Mouse (Mus musculus) hindbrain, embryonic 10.5 days (tissue): ENCODE data around the gene Pemt. TPM values are rescaled to one million over a fixed set of nuclear protein-coding genes. Genes with fewer than 3 reads are reported as not detected.

Experiments
- DNase-seq: peaks from one replicate; pipeline ENCODE4 v3.0.0-alpha.2; 2017; ENCODE audit warnings: low spot score
- H3K27ac ChIP-seq: fragments of 300-500 bp; sonication (generic); 2 replicates; pipeline ENCODE4 v1.5.1; 2016; ENCODE audit warnings: mild to moderate bottlenecking, moderate library complexity
- H3K27me3 ChIP-seq: fragments of 300-500 bp; sonication (generic); 2 replicates; pipeline ENCODE4 v1.6.1; 2016; ENCODE audit warnings: mild to moderate bottlenecking; ENCODE audit not compliant: poor library complexity, insufficient read depth, severe bottlenecking
- H3K36me3 ChIP-seq: fragments of 300-500 bp; sonication (generic); 2 replicates; pipeline ENCODE4 v1.6.1; 2016; ENCODE audit warnings: mild to moderate bottlenecking, moderate library complexity
- H3K4me1 ChIP-seq: fragments of 300-500 bp; sonication (generic); replicated peaks from 2 replicates; pipeline ENCODE4 v1.6.1; 2016; ENCODE audit warnings: mild to moderate bottlenecking
- H3K4me3 ChIP-seq: fragments of 300-500 bp; sonication (generic); 2 replicates; pipeline ENCODE4 v1.5.1; 2016; ENCODE audit warnings: mild to moderate bottlenecking, moderate library complexity
- H3K9me3 ChIP-seq: fragments of 300-500 bp; sonication (generic); 2 replicates; pipeline ENCODE4 v1.6.1; 2016; ENCODE audit warnings: mild to moderate bottlenecking, moderate library complexity
- WGBS: fragments of 180-500 bp; shearing (Covaris S2); methylation state at CpG from one replicate; pipeline ENCODE4 v1.1.7; 2016; 5-methylcytosine and 5-hydroxymethylcytosine counted together
- polyA plus RNA-seq: library from polyadenylated mRNA; unstranded; fragments of >200 nt; fragmentation: Nextera tagmentation; extraction: Ambion mirVana; gene quantifications from 2 replicates; pipeline ENCODE4 v1.2.1, GENCODE M21; 2016

Gene Pemt
- polyA plus RNA-seq, 1 experiment from 2014 or later: 9.2 TPM

- Histone ChIP-seq H3K4me1 (peaks cover 8% of the 10 kb centered on the region), H3K27me3 (no peaks in the 10 kb centered on the region), H3K4me3 (no peak overlapping the region), H3K9me3 (no peaks in the 10 kb centered on the region), H3K27ac (no peak overlapping the region), H3K36me3 (no peaks in the 10 kb centered on the region)
- DNase-seq: no peak
Observed at GRCm38 (mm10) chr11:60042277-60042676, 4.0 kb downstream of the Pemt start.

DNA sequence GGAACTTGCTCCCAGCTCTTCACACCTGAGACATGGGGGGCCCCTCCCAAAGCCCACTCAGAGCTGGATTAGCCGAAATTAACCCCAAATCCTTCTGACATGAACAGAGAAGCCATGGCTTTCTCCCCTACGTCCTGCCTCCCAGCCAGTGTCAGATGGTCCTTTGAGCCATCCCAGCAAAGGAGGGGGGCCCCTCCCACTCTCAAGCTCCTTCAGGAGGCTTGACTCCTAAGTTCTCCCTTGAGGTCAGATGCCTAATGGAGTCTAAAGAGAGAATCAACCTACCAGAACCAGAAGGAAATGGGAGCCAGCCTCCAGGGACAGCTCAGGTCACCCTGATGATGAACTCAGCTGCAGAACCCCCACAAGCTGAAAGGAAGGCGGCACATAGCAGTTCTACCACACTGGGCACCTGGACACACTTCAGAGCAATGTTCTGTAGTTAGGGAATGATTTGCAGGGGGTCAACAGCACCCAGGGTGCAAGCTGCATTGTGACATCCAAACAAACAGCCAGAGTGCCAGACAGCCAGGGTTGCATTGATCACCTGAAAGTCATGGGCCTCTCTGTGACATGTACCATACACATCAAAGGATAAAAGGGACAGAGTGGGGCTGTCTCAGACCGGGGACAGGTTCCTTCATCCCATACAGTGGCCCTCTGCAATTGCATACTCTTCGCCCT lies 9.6 kb downstream of the Pemt start:
- Histone ChIP-seq H3K27ac (no peak overlapping the region), H3K9me3 (no peaks in the 10 kb centered on the region), H3K4me1 (peaks cover 18% of the 10 kb centered on the region), H3K36me3 (no peaks in the 10 kb centered on the region), H3K4me3 (no peak overlapping the region), H3K27me3 (no peaks in the 10 kb centered on the region)
- 71% methylated on average over 5 of the region's 5 CpGs for WGBS
- no peak for DNase-seq

- 85% methylated on average over 8 of the region's 8 CpGs for WGBS
- Histone ChIP-seq H3K36me3 (no peaks in the 10 kb centered on the region), H3K4me3 (no peak overlapping the region), H3K27ac (no peak overlapping the region), H3K4me1 (peaks cover 28% of the 10 kb centered on the region), H3K27me3 (no peaks in the 10 kb centered on the region), H3K9me3 (no peaks in the 10 kb centered on the region)
- no peak for DNase-seq
Observed at GRCm38 (mm10) chr11:60034911-60035400, 11.3 kb downstream of the Pemt start.

DNA sequence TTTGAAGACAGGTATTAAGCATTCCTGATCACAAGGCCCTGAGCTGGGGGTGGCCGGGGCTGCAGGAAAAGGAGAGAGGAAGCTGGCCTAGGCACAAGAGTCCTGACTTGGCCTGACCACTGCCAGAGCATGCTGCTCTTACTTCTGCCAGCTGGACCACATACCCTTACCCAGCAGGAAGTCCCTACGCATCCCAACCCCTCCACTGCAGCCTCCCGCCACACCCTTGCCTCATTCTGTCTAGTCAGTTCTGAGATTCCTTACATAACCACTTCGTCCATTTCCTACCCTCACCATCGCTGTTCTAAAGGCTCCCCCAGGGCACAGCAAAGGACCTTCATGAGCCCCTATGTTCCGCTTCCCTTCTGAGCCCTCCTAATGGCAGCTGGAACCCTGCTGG lies 12.0 kb downstream of the Pemt start:
- Histone ChIP-seq H3K36me3 (no peaks in the 10 kb centered on the region), H3K4me1 (peaks cover 29% of the 10 kb centered on the region), H3K27me3 (no peaks in the 10 kb centered on the region), H3K27ac (no peak overlapping the region), H3K9me3 (no peaks in the 10 kb centered on the region), H3K4me3 (no peak overlapping the region)
- DNase-seq: no peak
- WGBS: 67% methylated on average over 6 of the region's 6 CpGs

DNA sequence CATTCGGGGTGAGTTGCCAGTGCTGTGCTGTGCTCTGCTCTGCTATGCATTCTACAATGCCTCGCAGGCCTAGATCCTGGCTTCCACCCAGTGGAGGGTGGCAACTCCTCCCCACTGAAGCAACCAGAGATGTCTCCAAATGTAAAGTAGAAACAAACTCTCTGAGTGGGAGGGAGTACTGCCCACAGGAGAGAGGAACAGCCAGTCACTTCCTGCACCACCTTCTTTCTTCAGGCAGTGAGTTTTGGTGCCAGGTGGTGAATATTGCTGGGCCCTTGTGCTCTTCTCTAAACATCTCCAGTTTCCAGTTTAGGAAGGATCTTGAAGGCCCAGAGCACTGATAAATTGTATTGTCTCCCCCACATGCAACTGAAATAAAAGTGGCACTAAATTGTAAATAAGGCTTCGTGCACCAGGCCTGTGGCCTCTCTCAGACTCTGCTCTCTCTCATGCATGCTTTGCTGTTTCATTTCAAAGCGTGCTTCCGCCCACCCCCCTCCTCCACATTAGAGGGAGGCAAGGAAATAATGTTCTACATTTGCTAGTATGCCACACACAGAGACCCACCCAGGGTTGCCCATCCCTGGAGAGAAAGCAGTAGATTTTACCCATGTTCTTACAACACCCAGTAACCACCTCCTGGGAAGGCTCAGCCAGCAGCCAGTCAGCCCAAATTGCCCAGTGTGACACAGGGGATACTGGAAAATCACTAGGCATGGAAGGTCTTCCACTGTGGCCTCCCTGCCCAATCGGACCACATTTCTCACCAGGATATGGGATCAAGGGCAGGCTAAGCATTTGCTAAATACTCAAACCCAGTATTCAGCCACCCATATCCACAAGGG lies 13.5 kb downstream of the Pemt start:
- no peak overlapping the region for H3K4me3 ChIP-seq
- H3K4me1 ChIP-seq: peaks cover 32% of the 10 kb centered on the region
- H3K36me3 ChIP-seq: no peaks in the 10 kb centered on the region
- H3K27ac ChIP-seq: no peak overlapping the region
- H3K27me3 ChIP-seq: no peaks in the 10 kb centered on the region
- 87% methylated on average over 6 of the region's 6 CpGs for WGBS
- H3K9me3 ChIP-seq: no peaks in the 10 kb centered on the region
- DNase-seq: no peak

GRCm38 (mm10) chr11:60030747-60031331 lies 15.4 kb downstream of the Pemt start:
- Histone ChIP-seq H3K9me3 (no peaks in the 10 kb centered on the region), H3K4me1 (0 out of 2 replicates have a peak, but pooled peaks cover 28% of the 10 kb centered on the region), H3K4me3 (no peak overlapping the region), H3K36me3 (no peaks in the 10 kb centered on the region), H3K27ac (peak overlapping the region; percentile 5; the same call in 1 of the 2 replicates), H3K27me3 (no peaks in the 10 kb centered on the region)
- no peak for DNase-seq
- WGBS: 87% methylated on average over 4 of the region's 4 CpGs

DNA sequence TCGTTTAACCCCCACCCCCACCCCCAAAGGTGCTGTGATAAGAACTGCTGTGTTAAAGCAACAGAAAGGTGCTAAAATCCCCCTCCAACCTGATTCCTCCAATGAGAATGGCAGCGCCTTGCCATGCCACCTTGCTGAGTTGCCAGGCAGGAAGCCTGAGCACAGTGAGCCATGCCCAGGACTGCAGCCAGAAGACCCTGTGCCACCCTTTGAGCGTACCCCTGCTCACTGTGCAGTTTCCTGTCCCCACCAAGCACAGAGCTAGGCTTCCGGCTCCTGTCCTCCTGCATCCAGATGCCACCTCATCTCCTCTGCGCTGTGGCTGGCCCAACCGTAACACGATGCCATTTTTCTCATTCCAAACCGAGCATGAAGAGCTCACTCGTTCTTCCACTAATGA lies 16.3 kb downstream of the Pemt start:
- WGBS: 69% methylated on average over 9 of the region's 9 CpGs
- no peak overlapping the region for H3K4me3 ChIP-seq
- no peak for DNase-seq
- H3K4me1 ChIP-seq: 0 out of 2 replicates have a peak, but pooled peaks cover 28% of the 10 kb centered on the region
- H3K27me3 ChIP-seq: no peaks in the 10 kb centered on the region
- H3K27ac ChIP-seq: no peak overlapping the region
- no peaks in the 10 kb centered on the region for H3K36me3 ChIP-seq
- H3K9me3 ChIP-seq: no peaks in the 10 kb centered on the region

GRCm38 (mm10) chr11:60027913-60028875 lies 18.1 kb downstream of the Pemt start:
- Histone ChIP-seq H3K4me1 (0 out of 2 replicates have a peak, but pooled peaks cover 19% of the 10 kb centered on the region), H3K4me3 (no peak overlapping the region), H3K36me3 (no peaks in the 10 kb centered on the region), H3K27me3 (no peaks in the 10 kb centered on the region), H3K9me3 (no peaks in the 10 kb centered on the region), H3K27ac (no peak overlapping the region)
- no peak for DNase-seq
- 82% methylated on average over 10 of the region's 10 CpGs for WGBS

DNA sequence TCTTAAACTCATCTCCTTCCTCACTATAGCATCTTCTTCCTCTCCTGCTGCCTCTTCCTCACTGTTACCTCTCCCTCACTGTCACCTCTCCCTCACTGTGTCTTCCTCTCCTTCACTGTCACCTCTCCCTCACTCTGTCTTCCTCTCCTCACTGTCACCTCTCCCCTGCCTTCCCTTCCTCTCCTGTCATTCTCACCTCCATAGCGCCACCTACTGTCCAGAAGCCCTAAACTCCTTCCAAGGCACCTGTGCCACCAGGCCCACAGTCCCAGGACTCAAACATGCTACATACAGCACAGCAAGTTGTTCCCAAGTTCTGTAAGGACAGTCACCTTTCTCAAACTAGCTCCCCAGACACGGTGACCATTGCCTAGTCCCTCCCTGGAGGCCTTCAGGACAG lies 19.0 kb downstream of the Pemt start:
- Histone ChIP-seq H3K36me3 (no peaks in the 10 kb centered on the region), H3K27ac (0 out of 2 replicates have a peak overlapping the region, but pooled peaks have one; percentile 23), H3K9me3 (no peaks in the 10 kb centered on the region), H3K4me3 (no peak overlapping the region), H3K4me1 (0 out of 2 replicates have a peak, but pooled peaks cover 19% of the 10 kb centered on the region), H3K27me3 (no peaks in the 10 kb centered on the region)
- 1% methylated on average over 2 of the region's 2 CpGs for WGBS
- peak; percentile 81 for DNase-seq

GRCm38 (mm10) chr11:60026166-60026565 lies 20.1 kb downstream of the Pemt start:
- no peak for DNase-seq
- H3K9me3 ChIP-seq: no peaks in the 10 kb centered on the region
- no peak overlapping the region for H3K4me3 ChIP-seq
- 0 out of 2 replicates have a peak overlapping the region, but pooled peaks have one; percentile 24 for H3K27ac ChIP-seq
- H3K4me1 ChIP-seq: 0 out of 2 replicates have a peak, but pooled peaks cover 15% of the 10 kb centered on the region
- no peaks in the 10 kb centered on the region for H3K27me3 ChIP-seq
- 81% methylated on average over 5 of the region's 5 CpGs for WGBS
- H3K36me3 ChIP-seq: no peaks in the 10 kb centered on the region

- WGBS: 83% methylated on average over 6 of the region's 6 CpGs
- no peak for DNase-seq
- H3K27ac ChIP-seq: no peak overlapping the region
- H3K4me1 ChIP-seq: peaks cover 22% of the 10 kb centered on the region
- no peaks in the 10 kb centered on the region for H3K27me3 ChIP-seq
- no peaks in the 10 kb centered on the region for H3K36me3 ChIP-seq
- H3K4me3 ChIP-seq: no peak overlapping the region
- H3K9me3 ChIP-seq: no peaks in the 10 kb centered on the region
Observed at GRCm38 (mm10) chr11:60021201-60021600, 25.1 kb downstream of the Pemt start.

- Histone ChIP-seq H3K27me3 (no peaks in the 10 kb centered on the region; the same call in 1 of the 2 replicates), H3K36me3 (no peaks in the 10 kb centered on the region), H3K27ac (0 out of 2 replicates have a peak overlapping the region, but pooled peaks have one; percentile 45), H3K9me3 (no peaks in the 10 kb centered on the region), H3K4me3 (no peak overlapping the region), H3K4me1 (peaks cover 26% of the 10 kb centered on the region)
- WGBS: 60% methylated on average over 4 of the region's 4 CpGs
- DNase-seq: peak; percentile 17
Observed at GRCm38 (mm10) chr11:60016726-60017125, 29.6 kb downstream of the Pemt start.
